Mouse (Mus musculus): ENCODE results near the gene Tcf20. TPM values are rescaled to one million over a fixed set of nuclear protein-coding genes. Genes with fewer than 3 reads are reported as not detected.

Tcf20 gene
- polyA plus RNA-seq, 1 experiment: 20.0 TPM

- H3K27ac ChIP-seq (ENCODE audit: insufficient read depth, low read depth, low read length): no peak overlapping the region
- TF ChIP-seq CTCF (IDR thresholded peaks at IDR 0.05; ENCODE audit: extremely low read depth, insufficient read length, insufficient replicate concordance, low read depth, low read length) (no peak), POLR2A (IDR thresholded peaks at IDR 0.05; ENCODE audit: low read depth, low read length) (no peak)
- H3K27me3 ChIP-seq (ENCODE audit: control insufficient read depth, insufficient read depth, low read length): no peaks in the 10 kb centered on the region
- H3K4me3 ChIP-seq (ENCODE audit: low read depth, low read length): no peak overlapping the region
- peaks cover 24% of the 10 kb centered on the region for H3K36me3 ChIP-seq (ENCODE audit: control insufficient read depth, insufficient read depth, low read length)
- WGBS: 84% methylated on average over 4 of the region's 4 CpGs
- no peaks in the 10 kb centered on the region for H3K4me1 ChIP-seq (ENCODE audit: control insufficient read depth, insufficient read depth, insufficient read length, low read length)
These were observed 172.4 kb downstream of the Tcf20 start for GRCm38 (mm10) chr15:82815296-82815695.

GRCm38 (mm10) chr15:82814806-82815205, 172.9 kb downstream of the Tcf20 start:
- H3K4me3 ChIP-seq (ENCODE audit: low read depth, low read length): no peak overlapping the region
- TF ChIP-seq POLR2A (IDR thresholded peaks at IDR 0.05; ENCODE audit: low read depth, low read length) (no peak), CTCF (IDR thresholded peaks at IDR 0.05; ENCODE audit: extremely low read depth, insufficient read length, insufficient replicate concordance, low read depth, low read length) (peak; percentile 83; the same call in 1 of the 2 replicates)
- H3K4me1 ChIP-seq (ENCODE audit: control insufficient read depth, insufficient read depth, insufficient read length, low read length): peaks cover under 1% of the 10 kb centered on the region; the same call in 1 of the 2 replicates
- no peak overlapping the region for H3K27ac ChIP-seq (ENCODE audit: insufficient read depth, low read depth, low read length)
- peaks cover 24% of the 10 kb centered on the region for H3K36me3 ChIP-seq (ENCODE audit: control insufficient read depth, insufficient read depth, low read length)
- no peaks in the 10 kb centered on the region for H3K27me3 ChIP-seq (ENCODE audit: control insufficient read depth, insufficient read depth, low read length)
- 57% methylated on average over 4 of the region's 4 CpGs for WGBS

GRCm38 (mm10) chr15:82814321-82814720, 173.4 kb downstream of the Tcf20 start:
- TF ChIP-seq POLR2A (IDR thresholded peaks at IDR 0.05; ENCODE audit: low read depth, low read length) (no peak), CTCF (IDR thresholded peaks at IDR 0.05; ENCODE audit: extremely low read depth, insufficient read length, insufficient replicate concordance, low read depth, low read length) (no peak)
- H3K4me3 ChIP-seq (ENCODE audit: low read depth, low read length): no peak overlapping the region
- 86% methylated on average over 7 of the region's 7 CpGs for WGBS

GRCm38 (mm10) chr15:82810556-82810955, 177.1 kb downstream of the Tcf20 start:
- H3K27ac ChIP-seq (ENCODE audit: insufficient read depth, low read depth, low read length): no peak overlapping the region
- peaks cover 13% of the 10 kb centered on the region for H3K4me1 ChIP-seq (ENCODE audit: control insufficient read depth, insufficient read depth, insufficient read length, low read length)
- TF ChIP-seq CTCF (IDR thresholded peaks at IDR 0.05; ENCODE audit: extremely low read depth, insufficient read length, insufficient replicate concordance, low read depth, low read length): no peak
- TF ChIP-seq POLR2A (IDR thresholded peaks at IDR 0.05; ENCODE audit: low read depth, low read length): no peak
- no peaks in the 10 kb centered on the region for H3K27me3 ChIP-seq (ENCODE audit: control insufficient read depth, insufficient read depth, low read length)
- 80% methylated on average over 1 of the region's 1 CpGs for WGBS
- no peak overlapping the region for H3K4me3 ChIP-seq (ENCODE audit: low read depth, low read length)
- H3K36me3 ChIP-seq (ENCODE audit: control insufficient read depth, insufficient read depth, low read length): peaks cover 23% of the 10 kb centered on the region

More at GRCm38 (mm10) chr15:82814321-82814720, 173.4 kb downstream of the Tcf20 start:
- peaks cover 25% of the 10 kb centered on the region for H3K36me3 ChIP-seq (ENCODE audit: control insufficient read depth, insufficient read depth, low read length)
- H3K27me3 ChIP-seq (ENCODE audit: control insufficient read depth, insufficient read depth, low read length): no peaks in the 10 kb centered on the region
- no peak overlapping the region for H3K27ac ChIP-seq (ENCODE audit: insufficient read depth, low read depth, low read length)
- H3K4me1 ChIP-seq (ENCODE audit: control insufficient read depth, insufficient read depth, insufficient read length, low read length): peaks cover 4% of the 10 kb centered on the region; the same call in 1 of the 2 replicates

GRCm38 (mm10) chr15:82809511-82809910, 178.2 kb downstream of the Tcf20 start:
- Histone ChIP-seq H3K27me3 (ENCODE audit: control insufficient read depth, insufficient read depth, low read length) (no peaks in the 10 kb centered on the region), H3K27ac (ENCODE audit: insufficient read depth, low read depth, low read length) (no peak overlapping the region), H3K4me1 (ENCODE audit: control insufficient read depth, insufficient read depth, insufficient read length, low read length) (peaks cover 13% of the 10 kb centered on the region), H3K36me3 (ENCODE audit: control insufficient read depth, insufficient read depth, low read length) (peaks cover 20% of the 10 kb centered on the region), H3K4me3 (ENCODE audit: low read depth, low read length) (no peak overlapping the region)
- no peak for TF ChIP-seq POLR2A (IDR thresholded peaks at IDR 0.05; ENCODE audit: low read depth, low read length)
- no peak for TF ChIP-seq CTCF (IDR thresholded peaks at IDR 0.05; ENCODE audit: extremely low read depth, insufficient read length, insufficient replicate concordance, low read depth, low read length)
- 74% methylated on average over 6 of the region's 6 CpGs for WGBS

- TF ChIP-seq CTCF (IDR thresholded peaks at IDR 0.05; ENCODE audit: extremely low read depth, insufficient read length, insufficient replicate concordance, low read depth, low read length) (no peak), POLR2A (IDR thresholded peaks at IDR 0.05; ENCODE audit: low read depth, low read length) (no peak)
- no peak overlapping the region for H3K27ac ChIP-seq (ENCODE audit: insufficient read depth, low read depth, low read length)
- H3K27me3 ChIP-seq (ENCODE audit: control insufficient read depth, insufficient read depth, low read length): no peaks in the 10 kb centered on the region
- peaks cover 13% of the 10 kb centered on the region for H3K4me1 ChIP-seq (ENCODE audit: control insufficient read depth, insufficient read depth, insufficient read length, low read length)
- peaks cover 10% of the 10 kb centered on the region for H3K36me3 ChIP-seq (ENCODE audit: control insufficient read depth, insufficient read depth, low read length)
- no peak overlapping the region for H3K4me3 ChIP-seq (ENCODE audit: low read depth, low read length)
- 42% methylated on average over 5 of the region's 5 CpGs for WGBS
These were observed 180.5 kb downstream of the Tcf20 start for GRCm38 (mm10) chr15:82806969-82807763.

All from small intestine, adult 2 months (tissue).